Mouse (Mus musculus) yolk sac, embryonic 10.5 days (tissue): Measurements from ENCODE around the gene Kir3dl2.
"Not testable (repeated sequence)": the region's sequence is repeated elsewhere in the genome, so short reads cannot be mapped to it uniquely, and the experiment has no call there.

Experiments used
- DNase-seq: peaks from one replicate; pipeline ENCODE4 v3.0.0-alpha.2; 2017; ENCODE audit warnings: low spot score

Kir3dl2 gene

DNA sequence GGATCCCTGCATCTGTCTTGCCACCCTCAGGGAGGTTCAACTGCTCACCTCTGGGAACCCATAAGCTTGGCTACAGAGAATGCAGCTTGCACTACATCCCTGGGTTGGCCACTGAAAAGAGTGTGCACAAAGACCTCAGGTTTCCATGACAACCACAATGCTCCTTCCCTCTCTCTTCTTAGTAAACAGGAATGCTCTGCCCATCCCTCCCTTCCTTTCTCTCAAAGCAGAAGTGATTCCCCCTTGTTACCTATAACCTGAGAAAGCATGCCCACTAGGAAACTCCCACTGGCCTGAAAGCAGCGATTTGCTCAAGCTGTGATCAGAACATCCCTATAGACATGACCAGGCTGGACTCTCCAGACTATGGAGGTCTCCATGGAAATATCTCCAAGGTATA is at the start of gene Kir3dl2:
Gene Kir3dl2 (minus strand): TSS at position 101 of the 400 bp plus-strand sequence.
- DNase-seq: not testable (repeated sequence)

- no peak for DNase-seq
Observed at GRCm38 (mm10) chrX:136590897-136591257, 47.0 kb upstream of the Kir3dl2 start.

DNA sequence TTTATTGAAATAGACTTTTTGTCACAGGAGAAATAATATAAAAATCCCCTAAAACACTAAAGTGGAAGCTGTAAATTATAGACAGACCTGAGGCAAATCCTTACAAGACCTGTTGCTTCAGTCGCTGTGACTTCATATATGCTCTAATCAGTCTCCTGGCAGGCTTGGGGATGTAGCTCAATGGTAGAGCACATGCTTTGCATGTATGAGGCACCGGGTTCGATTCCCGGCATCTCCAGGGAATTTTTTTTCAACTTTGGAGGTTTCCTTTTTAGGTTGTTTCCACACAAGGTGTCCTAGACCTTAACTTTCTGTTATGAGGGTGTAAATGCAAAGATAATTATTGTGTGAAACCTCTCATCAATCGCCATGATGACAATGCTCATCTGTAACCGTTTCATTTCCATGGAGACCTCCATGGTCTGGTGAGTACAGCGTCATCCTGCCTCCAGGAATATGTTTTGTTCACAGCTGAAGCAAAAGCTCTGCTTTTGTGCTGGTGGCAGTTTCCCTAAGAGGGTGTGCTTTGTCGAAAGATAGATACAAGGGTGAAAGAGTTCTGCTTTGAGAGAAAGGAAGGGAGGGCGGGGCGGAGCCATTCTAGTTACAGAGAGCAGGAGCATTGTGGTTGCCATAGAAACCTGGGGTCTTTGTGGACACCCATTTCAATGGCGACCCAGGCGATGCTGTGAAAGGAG is 46.5 kb upstream of the Kir3dl2 start, which contains the start of gene Tceal3:
Gene Tceal3 (plus strand): TSS at position 644 of the 698 bp plus-strand sequence.
- no peak for DNase-seq

DNA sequence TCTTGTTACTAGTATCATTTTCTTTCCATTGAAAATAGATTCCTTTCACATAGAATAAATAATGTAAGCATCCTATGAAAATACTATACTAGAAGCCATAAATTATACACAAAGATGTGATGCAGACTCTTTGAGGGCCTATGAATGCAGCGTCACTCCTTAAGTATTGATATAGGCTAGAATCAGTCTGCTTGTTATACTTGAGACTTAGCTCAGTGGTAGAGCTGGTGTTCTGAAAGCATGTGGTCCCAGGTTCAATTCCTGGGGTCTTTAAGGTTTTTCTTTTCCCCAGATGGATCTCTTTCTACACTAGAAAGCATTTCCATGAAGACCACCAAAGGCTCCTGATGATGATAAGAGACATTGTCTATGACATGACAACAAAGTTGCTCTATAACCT is 40.8 kb upstream of the Kir3dl2 start:
- no peak for DNase-seq

DNA sequence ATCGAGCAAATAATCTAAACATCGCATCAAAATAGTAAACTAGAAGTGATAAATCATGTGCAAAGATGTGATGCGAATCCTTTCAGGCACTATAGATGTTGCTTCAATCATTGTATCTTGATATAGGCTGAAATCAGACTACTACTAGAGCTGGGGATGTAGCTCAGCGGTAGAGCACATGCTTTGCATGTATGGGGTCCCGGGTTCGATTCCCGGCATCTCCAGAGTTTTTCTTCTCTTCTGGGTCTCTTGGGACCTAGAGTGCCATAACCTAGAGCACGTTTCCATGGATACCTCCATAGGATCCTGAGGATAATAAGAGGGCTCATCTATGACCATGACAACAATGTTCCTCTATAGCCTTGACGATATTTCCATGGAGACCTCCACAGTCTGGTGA is 25.2 kb upstream of the Kir3dl2 start:
- not testable (repeated sequence) for DNase-seq

DNA sequence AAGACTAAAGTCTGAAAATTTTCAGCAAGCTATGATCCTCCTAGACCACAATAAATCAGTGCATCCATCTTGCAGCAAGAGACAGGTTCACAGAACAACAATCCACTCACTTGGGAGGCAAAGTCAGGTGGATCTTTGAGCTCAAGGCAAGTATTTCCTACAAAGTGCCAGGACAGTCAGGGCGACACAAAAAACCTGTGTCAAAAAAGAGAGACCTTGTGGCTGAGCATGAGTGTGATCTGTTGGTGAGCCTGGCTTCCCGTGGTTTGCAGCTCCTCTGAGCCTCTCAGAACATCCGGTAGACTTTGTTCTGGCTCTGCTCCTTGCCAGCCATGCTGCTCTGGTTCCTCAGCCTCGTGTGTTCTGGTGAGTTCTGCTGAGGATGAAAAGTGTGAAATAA is 26.2 kb downstream of the Kir3dl2 start, which contains the start of gene Kir3dl1:
Gene Kir3dl1 (plus strand): TSS at position 301 of the 400 bp plus-strand sequence.
- not testable (repeated sequence) for DNase-seq
